Mouse (Mus musculus) right cerebral cortex, postnatal 10 days (tissue): ENCODE results near the gene Tbx10.
A peak's percentile ranks its signal among the peaks of the same experiment; 100 is the strongest.
"Not testable (repeated sequence)": the region's sequence is repeated elsewhere in the genome, so short reads cannot be mapped to it uniquely, and the experiment has no call there.

ENCODE experiments used
- DNase-seq, 2 experiments: peaks; one replicate each; pipeline ENCODE4 v3.0.0; 2021; ENCODE audit warnings: low spot score in 2 of 2

Gene Tbx10

GRCm38 (mm10) chr19:4044109-4044508, 51.6 kb downstream of the Tbx10 start:
- DNase-seq, result not testable (repeated sequence)

DNA sequence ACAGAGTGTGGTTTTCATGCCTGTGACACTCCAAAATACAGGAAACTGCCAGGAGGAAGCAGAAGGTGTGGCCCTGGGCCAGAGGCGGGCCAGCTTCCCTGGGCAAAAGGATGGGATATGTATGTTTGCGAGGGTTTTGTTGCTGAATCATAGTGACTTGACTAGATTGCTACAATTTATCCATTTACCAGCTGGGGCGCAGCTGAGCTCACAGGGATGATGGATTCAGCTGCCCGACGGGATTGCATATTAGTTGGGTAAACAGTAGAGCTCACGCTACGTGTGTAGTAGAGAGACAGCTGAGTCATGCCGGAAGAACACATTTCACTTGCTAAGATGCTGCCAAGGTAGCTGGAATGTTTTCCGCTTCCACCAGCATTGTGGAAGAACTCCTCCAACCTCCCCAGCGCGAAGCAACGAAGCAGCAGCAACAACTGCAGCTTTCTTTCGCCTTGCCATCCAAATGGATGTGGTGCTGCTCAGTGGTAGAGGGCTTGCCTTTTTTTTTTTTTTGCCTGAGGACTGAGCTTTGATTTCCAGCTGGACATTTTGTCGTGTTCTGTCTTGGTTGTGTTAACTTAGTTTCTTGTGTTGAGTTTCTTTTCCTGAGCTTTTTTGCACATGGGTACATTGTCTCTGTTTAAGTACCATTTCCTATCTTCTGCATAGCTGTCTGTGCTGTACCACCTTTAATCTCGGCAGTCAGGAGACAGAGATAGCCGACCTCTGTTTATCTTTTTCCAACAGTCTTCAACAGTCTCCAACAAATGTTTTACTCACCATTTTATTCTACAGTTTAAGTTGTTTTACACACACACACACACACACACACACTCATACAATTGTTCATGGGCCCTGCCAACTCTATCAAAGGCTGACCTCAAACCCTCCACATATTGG, 53.7 kb downstream of the Tbx10 start, which contains the start of gene Gstp2:
Gene Gstp2, minus strand, starts transcription at position 58 of the 900 bp plus-strand sequence.
- DNase-seq, result peak; percentile 79 to 85

DNA sequence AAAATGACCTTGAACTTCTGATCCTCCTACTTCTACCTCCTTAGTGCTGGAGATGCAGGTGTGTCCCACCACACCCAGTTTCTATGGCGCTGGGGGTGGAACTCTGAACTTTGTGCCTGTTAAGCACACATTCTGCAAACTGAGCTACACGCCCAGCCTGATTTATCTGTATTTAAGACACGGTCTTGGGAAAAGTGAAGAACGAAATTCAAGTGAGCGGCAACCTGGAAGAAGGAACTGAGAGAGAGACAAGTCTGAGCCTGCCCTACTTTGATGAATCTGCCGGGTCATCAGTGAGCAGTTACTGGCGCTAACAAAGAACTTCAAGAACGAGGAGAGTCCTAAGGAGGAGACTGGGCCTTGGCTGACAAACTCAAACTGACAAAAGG, 54.3 kb downstream of the Tbx10 start:
- no peak for DNase-seq

DNA sequence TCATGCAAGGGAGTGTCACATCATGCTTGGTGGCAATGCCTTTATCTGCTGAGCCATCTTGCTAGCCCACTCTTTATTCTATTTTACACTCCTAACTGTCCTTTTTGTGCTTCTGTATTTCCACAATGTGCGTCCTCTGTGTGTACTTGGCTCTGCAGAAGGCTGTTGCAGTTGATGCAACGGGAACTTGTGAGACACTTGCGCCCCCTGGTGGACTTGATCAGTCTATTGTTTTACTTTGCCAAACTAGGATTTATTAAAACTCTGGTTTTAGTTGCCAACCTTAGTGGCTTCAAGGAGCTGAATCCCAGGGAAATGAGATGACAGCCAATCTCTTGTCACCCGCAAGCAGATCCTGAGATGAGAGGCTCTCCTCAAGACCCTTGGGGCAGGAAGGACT, 55.3 kb downstream of the Tbx10 start:
- peak; percentile 60 to 81 for DNase-seq

DNA sequence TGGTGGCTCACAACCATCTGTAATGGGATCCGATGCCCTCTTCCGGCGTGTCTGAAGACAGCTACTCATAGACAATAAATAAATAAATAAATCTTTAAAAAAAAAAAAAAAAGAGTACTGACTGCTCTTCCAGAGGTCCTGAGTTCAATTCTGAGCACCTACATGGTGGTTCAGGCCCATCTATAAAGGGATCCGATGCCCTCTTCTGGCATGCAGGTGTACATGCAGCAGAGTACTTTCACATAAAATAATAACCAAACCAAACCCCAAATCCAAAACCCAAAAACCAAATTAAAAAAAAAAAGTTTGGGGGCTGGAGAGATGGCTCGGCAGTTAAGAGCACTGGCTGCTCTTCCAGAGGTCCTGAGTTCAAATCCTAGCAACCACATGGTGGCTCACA, 56.5 kb downstream of the Tbx10 start:
- DNase-seq, result not testable (repeated sequence)
